Mouse (Mus musculus) liver, adult (tissue): ENCODE results near the gene Ifng.

Experiments
- GATA4 ChIP-seq: IDR thresholded peaks from 2 replicates; pipeline ENCODE4 v1.6.1; 2014; ENCODE audit warnings: mild to moderate bottlenecking, low read length; ENCODE audit not compliant: insufficient replicate concordance

The Ifng gene

GRCm38 (mm10) chr10:118470296-118470957 lies 29.6 kb downstream of the Ifng start:
- no peak for TF ChIP-seq GATA4

GRCm38 (mm10) chr10:118476696-118477095 lies 35.9 kb downstream of the Ifng start:
- TF ChIP-seq GATA4, result no peak

DNA sequence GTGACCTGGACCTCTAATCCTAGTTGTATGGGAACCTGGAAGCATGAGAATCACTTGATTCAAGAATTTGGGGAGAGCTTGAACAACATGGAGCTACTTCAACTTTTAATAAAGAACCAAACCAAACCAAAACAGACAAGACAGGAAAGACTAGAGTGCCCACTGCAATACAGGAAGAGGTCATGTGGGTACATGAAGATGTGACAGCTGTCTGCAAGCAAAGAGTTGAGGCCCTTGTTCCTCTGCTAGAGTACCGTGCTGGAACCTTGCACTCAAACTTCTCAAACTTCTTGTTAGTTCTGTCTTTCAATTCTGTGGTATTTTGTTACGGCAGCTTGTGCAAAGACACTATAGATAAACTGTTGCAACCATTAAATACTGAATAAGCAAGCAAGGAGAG lies 36.5 kb downstream of the Ifng start:
- no peak for TF ChIP-seq GATA4

- TF ChIP-seq GATA4, result no peak
Observed at GRCm38 (mm10) chr10:118479244-118479643, 38.4 kb downstream of the Ifng start.

GRCm38 (mm10) chr10:118480118-118480517 lies 39.3 kb downstream of the Ifng start:
- no peak for TF ChIP-seq GATA4

GRCm38 (mm10) chr10:118480793-118481192 lies 39.9 kb downstream of the Ifng start:
- no peak for TF ChIP-seq GATA4

GRCm38 (mm10) chr10:118494109-118494508 lies 53.3 kb downstream of the Ifng start:
- TF ChIP-seq GATA4, result no peak

DNA sequence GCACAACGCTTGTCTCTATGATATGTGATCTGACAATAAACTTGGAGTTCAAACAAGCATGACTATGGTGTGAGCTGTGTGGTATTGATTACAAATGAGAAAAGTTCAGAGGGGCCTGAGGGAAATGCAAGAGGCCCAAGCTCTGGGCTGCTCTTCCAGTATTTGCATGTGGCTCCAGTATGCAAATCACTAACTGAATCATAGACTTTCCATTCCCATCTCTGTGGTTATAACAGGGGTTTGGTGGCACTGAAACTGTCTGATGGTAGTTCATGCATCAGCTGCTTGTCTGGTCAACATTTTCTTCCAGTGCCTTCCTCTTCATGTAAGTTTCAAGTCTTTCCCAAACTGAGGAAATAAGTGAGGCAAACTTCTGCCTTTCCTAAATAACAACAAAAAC lies 54.5 kb downstream of the Ifng start:
- no peak for TF ChIP-seq GATA4
